Mouse (Mus musculus): ENCODE data around the gene Pnmt.
"Not testable (repeated sequence)": the region's sequence is repeated elsewhere in the genome, so short reads cannot be mapped to it uniquely, and the experiment has no call there.

Gene Pnmt

GRCm38 (mm10) chr11:98357396-98358160 is 28.7 kb upstream of the Pnmt start:
- DNase-seq (ENCODE audit: extremely low read depth, low read depth), result no peak

GRCm38 (mm10) chr11:98358161-98359083 is 27.8 kb upstream of the Pnmt start, which contains the start of gene Stard3:
Stard3 (plus strand) TSS chr11:98358368.
- DNase-seq (ENCODE audit: extremely low read depth, low read depth), result peak; percentile 79

GRCm38 (mm10) chr11:98360866-98361521 is 25.3 kb upstream of the Pnmt start:
- no peak for DNase-seq (ENCODE audit: extremely low read depth, low read depth)

- DNase-seq (ENCODE audit: extremely low read depth, low read depth), result no peak
Measured at GRCm38 (mm10) chr11:98363817-98364216, 22.4 kb upstream of the Pnmt start.

- no peak for DNase-seq (ENCODE audit: extremely low read depth, low read depth)
Measured at GRCm38 (mm10) chr11:98364410-98364809, 21.8 kb upstream of the Pnmt start.

GRCm38 (mm10) chr11:98366290-98366689 is 20.0 kb upstream of the Pnmt start:
- DNase-seq (ENCODE audit: extremely low read depth, low read depth), result no peak

- no peak for DNase-seq (ENCODE audit: extremely low read depth, low read depth)
Measured at GRCm38 (mm10) chr11:98367171-98367862, 18.9 kb upstream of the Pnmt start.

- DNase-seq (ENCODE audit: extremely low read depth, low read depth), result no peak
Measured at GRCm38 (mm10) chr11:98367863-98368186, 18.4 kb upstream of the Pnmt start.

GRCm38 (mm10) chr11:98369337-98369736 is 16.9 kb upstream of the Pnmt start:
- no peak for DNase-seq (ENCODE audit: extremely low read depth, low read depth)

GRCm38 (mm10) chr11:98370588-98370987 is 15.7 kb upstream of the Pnmt start:
- DNase-seq (ENCODE audit: extremely low read depth, low read depth), result no peak

GRCm38 (mm10) chr11:98371556-98372240 is 14.6 kb upstream of the Pnmt start:
- no peak for DNase-seq (ENCODE audit: extremely low read depth, low read depth)

GRCm38 (mm10) chr11:98372406-98372805 is 13.8 kb upstream of the Pnmt start:
- no peak for DNase-seq (ENCODE audit: extremely low read depth, low read depth)

- no peak for DNase-seq (ENCODE audit: extremely low read depth, low read depth)
Measured at GRCm38 (mm10) chr11:98373244-98373643, 13.0 kb upstream of the Pnmt start.

- DNase-seq (ENCODE audit: extremely low read depth, low read depth), result no peak
Measured at GRCm38 (mm10) chr11:98374266-98374665, 12.0 kb upstream of the Pnmt start.

- no peak for DNase-seq (ENCODE audit: extremely low read depth, low read depth)
Measured at GRCm38 (mm10) chr11:98376756-98377155, 9.5 kb upstream of the Pnmt start.

GRCm38 (mm10) chr11:98377787-98378186 is 8.5 kb upstream of the Pnmt start:
- no peak for DNase-seq (ENCODE audit: extremely low read depth, low read depth)

GRCm38 (mm10) chr11:98379379-98379778 is 6.9 kb upstream of the Pnmt start:
- DNase-seq (ENCODE audit: extremely low read depth, low read depth), result no peak

GRCm38 (mm10) chr11:98380106-98380505 is 6.1 kb upstream of the Pnmt start:
- no peak for DNase-seq (ENCODE audit: extremely low read depth, low read depth)

GRCm38 (mm10) chr11:98381651-98382050 is 4.6 kb upstream of the Pnmt start:
- no peak for DNase-seq (ENCODE audit: extremely low read depth, low read depth)

GRCm38 (mm10) chr11:98382405-98382804 is 3.8 kb upstream of the Pnmt start:
- DNase-seq (ENCODE audit: extremely low read depth, low read depth), result not testable (repeated sequence)

All from MEL-GATA-1-ER (cell line).